Mouse (Mus musculus): Measurements from ENCODE around the gene Cpm.
A peak's percentile ranks its signal among the peaks of the same experiment; 100 is the strongest.

Gene Cpm

GRCm38 (mm10) chr10:117635823-117636589, 6.7 kb downstream of the Cpm start:
- DNase-seq = no peak

- no peak for DNase-seq
These were observed 7.9 kb downstream of the Cpm start for GRCm38 (mm10) chr10:117637062-117637744.

- no peak for DNase-seq
These were observed 8.7 kb downstream of the Cpm start for GRCm38 (mm10) chr10:117637745-117638577.

- DNase-seq = no peak
These were observed 9.4 kb downstream of the Cpm start for GRCm38 (mm10) chr10:117638578-117639220.

GRCm38 (mm10) chr10:117639221-117639599, 9.9 kb downstream of the Cpm start:
- no peak for DNase-seq

- no peak for DNase-seq
These were observed 10.7 kb downstream of the Cpm start for GRCm38 (mm10) chr10:117639899-117640594.

- no peak for DNase-seq
These were observed 11.3 kb downstream of the Cpm start for GRCm38 (mm10) chr10:117640595-117641078.

- no peak for DNase-seq
These were observed 12.3 kb downstream of the Cpm start for GRCm38 (mm10) chr10:117641400-117642200.

- peak; percentile 57 for DNase-seq
These were observed 12.8 kb downstream of the Cpm start for GRCm38 (mm10) chr10:117642201-117642450.

- DNase-seq = no peak
These were observed 13.4 kb downstream of the Cpm start for GRCm38 (mm10) chr10:117642491-117643262.

GRCm38 (mm10) chr10:117643302-117643701, 14.0 kb downstream of the Cpm start:
- DNase-seq = no peak

GRCm38 (mm10) chr10:117643711-117644428, 14.6 kb downstream of the Cpm start:
- DNase-seq = no peak

- DNase-seq = no peak
These were observed 15.1 kb downstream of the Cpm start for GRCm38 (mm10) chr10:117644429-117644748.

GRCm38 (mm10) chr10:117644828-117645227, 15.5 kb downstream of the Cpm start:
- DNase-seq = no peak

GRCm38 (mm10) chr10:117645487-117645964, 16.2 kb downstream of the Cpm start:
- DNase-seq = no peak

- DNase-seq = no peak
These were observed 17.3 kb downstream of the Cpm start for GRCm38 (mm10) chr10:117646482-117647157.

GRCm38 (mm10) chr10:117647158-117647505, 17.8 kb downstream of the Cpm start:
- peak; percentile 86 for DNase-seq

- DNase-seq = no peak
These were observed 18.7 kb downstream of the Cpm start for GRCm38 (mm10) chr10:117647964-117648472.

GRCm38 (mm10) chr10:117648643-117649042, 19.3 kb downstream of the Cpm start:
- DNase-seq = no peak

All from kidney, postnatal 14 days (tissue).